Mouse (Mus musculus) liver, adult 2 months (tissue): ENCODE measurements around the gene B230118H07Rik.

Experiments
- CTCF ChIP-seq: fragments of 200-500 bp; IDR thresholded peaks from 2 replicates; pipeline ENCODE4 v1.5.1; 2011; ENCODE audit warnings: low read depth, low read length, control low read depth
- POLR2A ChIP-seq: fragments of 200-500 bp; IDR thresholded peaks from 2 replicates; pipeline ENCODE4 v1.6.1; 2011; ENCODE audit warnings: low read length, control low read depth; ENCODE audit not compliant: insufficient read depth; ENCODE audit errors: extremely low read depth

DNA sequence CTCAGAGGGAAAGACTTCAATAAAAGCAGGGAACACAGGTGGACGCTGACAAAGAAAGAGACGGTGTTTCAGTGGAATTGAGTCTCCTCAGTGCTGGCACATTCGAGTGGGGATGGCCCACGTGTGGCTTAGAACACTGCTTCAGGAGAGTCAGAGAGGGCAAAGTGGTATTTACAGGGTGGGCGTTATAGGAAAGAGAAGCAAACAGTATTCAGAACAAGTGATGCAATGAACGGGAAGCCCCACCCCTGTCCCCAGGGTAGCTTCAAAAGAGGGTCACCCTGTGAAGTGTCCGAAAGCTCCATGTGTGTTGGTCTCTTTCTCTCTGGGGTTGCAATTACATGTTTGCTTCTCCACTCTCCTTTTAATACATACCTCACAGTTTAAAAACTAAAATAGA is 46.3 kb upstream of the B230118H07Rik start:
- TF ChIP-seq CTCF = no peak
- TF ChIP-seq POLR2A = no peak
